Mouse (Mus musculus): ENCODE measurements around the gene Fitm2. TPM values are rescaled to one million over a fixed set of nuclear protein-coding genes. Genes with fewer than 3 reads are reported as not detected.

Fitm2 gene
- total RNA-seq (2014; fragmentation: Nextera tagmentation): 2.7 and 2.9 TPM in 2 replicates
- 5.4 and 6.0 TPM in 2 replicates for total RNA-seq (2017)

DNA sequence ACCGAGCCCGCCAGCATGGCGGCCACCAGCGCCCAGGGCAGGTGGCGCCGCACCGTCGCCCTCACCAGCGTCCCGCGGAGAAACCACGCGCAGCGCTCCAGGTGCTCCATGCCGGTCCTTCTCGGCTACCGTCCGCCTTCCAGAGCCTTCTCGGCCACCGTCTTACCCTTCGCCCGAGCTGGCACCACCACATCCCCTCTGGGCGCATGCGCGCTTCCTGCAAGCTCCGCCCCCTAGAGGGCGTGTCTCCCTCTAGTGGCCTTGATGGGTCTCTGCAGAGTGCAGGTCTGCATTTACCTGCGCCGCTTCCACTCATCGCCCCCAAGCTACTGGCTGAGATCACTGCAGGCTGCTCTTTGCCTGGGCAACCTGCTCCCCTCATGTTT lies at the start of gene Fitm2:
TSS of gene Fitm2 (minus strand) at position 164 of the 386 bp plus-strand sequence.
- peak; percentile 91 for ATAC-seq (replicated peaks; ENCODE audit: poor library complexity, severe bottlenecking)

DNA sequence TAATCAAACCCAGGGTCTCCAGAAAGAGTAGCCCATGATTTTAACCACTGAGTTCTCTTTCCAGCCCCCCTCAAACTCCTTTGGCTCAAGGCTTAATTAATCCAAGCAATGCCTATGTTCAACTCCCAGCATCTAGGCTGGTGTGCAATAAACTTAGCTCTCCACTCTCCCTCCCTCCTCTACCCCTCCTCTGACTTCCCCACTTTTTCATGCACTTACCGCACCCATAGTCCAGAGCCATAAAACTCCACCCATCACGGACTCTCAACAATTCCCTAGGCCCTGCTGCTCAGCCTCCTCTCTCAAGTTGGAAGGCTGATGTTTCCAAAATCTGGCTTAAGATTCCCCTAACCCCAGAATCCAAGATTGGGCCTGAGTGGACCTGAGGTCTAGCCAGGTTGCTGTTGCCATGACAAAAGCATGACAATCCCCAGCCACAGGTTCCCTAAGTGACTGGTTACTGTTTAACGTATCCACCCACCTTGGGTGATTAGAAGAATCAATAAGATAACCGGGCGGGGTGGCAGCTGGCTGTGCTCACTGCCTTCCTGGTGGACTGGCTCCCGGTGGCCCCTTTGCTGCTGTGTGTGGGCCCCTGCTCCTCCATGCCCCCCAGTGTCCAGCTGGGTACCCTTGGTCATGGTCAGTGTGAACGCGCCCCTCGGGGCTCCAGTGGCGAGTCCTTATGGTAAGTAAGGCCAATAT lies 34.0 kb upstream of the Fitm2 start, which contains the start of gene Hnf4a:
TSS of gene Hnf4a (plus strand) at position 509 of the 705 bp plus-strand sequence.
- ATAC-seq (replicated peaks; ENCODE audit: poor library complexity, severe bottlenecking): no peak

DNA sequence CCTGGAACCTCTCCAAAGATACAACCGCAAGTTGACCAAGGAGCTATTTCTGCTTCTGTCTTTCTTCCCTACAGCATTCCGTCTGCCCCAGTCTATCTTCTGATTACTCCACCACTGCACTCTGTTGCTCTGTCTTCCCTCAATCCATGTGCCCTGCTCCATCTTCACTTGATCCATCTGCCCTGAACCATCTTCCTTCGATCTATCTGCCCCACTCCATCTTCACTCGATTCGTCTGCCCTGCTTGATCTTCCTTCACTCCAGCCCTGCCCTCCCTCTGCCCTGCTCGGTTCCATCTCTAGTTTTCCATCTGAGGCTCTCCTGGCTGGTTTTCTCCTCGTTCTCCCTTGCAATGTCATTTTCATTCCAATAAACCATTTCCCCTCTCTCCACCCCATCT lies 30.8 kb upstream of the Fitm2 start:
- ATAC-seq (replicated peaks; ENCODE audit: poor library complexity, severe bottlenecking): no peak

- no peak for ATAC-seq (replicated peaks; ENCODE audit: poor library complexity, severe bottlenecking)
Measured at GRCm38 (mm10) chr2:163502219-163502618, 29.8 kb upstream of the Fitm2 start.

DNA sequence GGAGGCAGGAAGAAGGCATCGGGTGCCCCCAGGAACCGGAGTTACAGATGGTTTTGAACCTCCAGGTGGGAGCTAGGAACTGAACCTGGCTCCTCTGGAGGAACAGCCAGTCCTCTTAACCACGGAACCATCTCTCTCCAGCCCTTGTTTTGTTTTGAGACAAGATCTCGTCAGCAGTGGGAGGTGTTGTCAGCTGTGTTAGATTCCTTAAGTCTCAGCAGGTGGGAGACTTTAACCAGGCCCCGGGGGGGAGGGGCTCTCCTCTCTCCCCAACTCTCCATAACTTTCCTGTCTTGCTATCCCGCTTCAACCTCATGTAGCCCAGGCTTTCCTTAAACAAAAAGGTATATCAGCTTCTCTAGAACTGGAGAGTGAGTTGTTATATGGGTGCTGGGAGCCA lies 22.0 kb upstream of the Fitm2 start:
- ATAC-seq (replicated peaks; ENCODE audit: poor library complexity, severe bottlenecking): no peak

DNA sequence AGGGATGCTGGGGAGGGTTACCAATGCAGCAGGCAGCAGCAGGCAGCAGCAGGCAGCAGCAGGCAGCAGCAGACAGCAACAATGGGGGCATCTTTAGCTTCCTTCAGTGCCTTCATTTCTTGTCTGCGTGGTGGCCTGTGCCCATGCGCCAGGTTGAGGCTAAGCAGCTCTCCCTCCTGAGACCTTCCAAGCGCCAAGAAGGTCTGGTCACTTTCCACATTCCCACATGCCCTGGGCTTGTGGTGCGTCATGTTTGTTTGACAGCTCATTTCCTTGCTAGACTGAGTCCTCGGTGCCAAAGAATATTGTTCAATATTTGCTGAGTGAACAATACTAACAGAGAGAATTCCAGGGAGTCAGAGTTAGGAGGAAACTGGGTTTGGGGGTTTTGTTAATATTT lies 21.5 kb upstream of the Fitm2 start:
- ATAC-seq (replicated peaks; ENCODE audit: poor library complexity, severe bottlenecking): no peak

GRCm38 (mm10) chr2:163493031-163493430 lies 20.6 kb upstream of the Fitm2 start:
- ATAC-seq (replicated peaks; ENCODE audit: poor library complexity, severe bottlenecking): no peak

DNA sequence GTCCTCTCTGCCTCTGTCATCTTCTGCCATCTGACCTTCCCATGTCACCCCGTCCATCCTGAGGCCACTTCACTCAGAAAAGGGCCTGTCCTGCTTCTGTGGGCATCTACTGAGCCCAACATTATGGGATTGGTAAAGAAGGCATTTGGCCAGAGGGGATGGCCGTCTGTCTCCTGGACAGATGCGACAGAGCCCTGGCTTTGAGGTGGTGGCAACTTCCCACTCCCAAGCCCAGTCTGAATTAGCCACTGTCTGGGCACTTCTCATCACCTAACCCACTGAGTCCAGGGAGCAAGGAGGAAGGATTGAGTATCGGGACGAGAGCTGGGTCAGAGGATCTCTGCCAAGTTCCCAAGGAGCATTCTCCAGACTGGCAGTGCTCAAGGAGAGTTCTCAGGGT lies 19.6 kb upstream of the Fitm2 start, which contains the start of gene R3hdml:
TSS of gene R3hdml (plus strand) at position 301 of the 400 bp plus-strand sequence.
- ATAC-seq (replicated peaks; ENCODE audit: poor library complexity, severe bottlenecking): no peak

- no peak for ATAC-seq (replicated peaks; ENCODE audit: poor library complexity, severe bottlenecking)
Measured at GRCm38 (mm10) chr2:163491351-163491750, 18.9 kb upstream of the Fitm2 start.

DNA sequence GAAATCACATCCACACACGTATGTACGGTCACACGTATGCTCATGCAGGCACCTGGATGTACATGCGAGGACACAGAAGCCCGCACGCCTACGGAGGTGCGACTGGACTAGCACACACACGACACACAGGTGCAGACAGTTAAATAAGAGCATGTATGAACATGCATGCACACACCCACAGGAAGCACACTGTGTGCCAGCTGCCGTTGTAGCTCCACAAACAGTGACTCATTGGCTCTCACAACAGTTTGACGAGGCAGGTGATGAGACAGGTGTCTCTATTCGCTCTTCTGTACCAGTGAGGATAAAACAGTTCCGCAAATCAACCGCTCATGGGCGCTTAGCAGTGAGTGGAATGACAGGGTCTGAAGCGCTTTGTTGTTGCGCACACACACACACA lies 18.2 kb upstream of the Fitm2 start:
- ATAC-seq (replicated peaks; ENCODE audit: poor library complexity, severe bottlenecking): no peak

- no peak for ATAC-seq (replicated peaks; ENCODE audit: poor library complexity, severe bottlenecking)
Measured at GRCm38 (mm10) chr2:163489725-163490291, 17.4 kb upstream of the Fitm2 start.

DNA sequence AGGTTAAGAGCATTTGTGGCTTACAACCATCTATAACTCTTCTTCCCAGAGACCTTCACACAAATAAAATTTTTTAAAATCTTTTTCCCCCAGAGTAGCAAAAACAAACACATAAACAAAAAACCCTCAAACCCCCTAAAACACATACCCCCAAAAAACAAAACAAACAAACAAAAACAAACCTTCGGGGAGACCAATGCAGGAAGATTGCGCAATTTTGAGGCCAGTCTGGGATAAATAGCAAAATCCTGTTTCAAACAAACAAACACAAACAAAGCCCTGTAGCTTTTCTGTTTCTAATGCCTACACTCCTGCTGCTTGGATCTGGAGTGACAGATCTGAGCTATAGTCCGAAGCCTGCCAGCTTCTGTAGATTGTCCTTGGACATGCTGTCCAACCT lies 14.9 kb upstream of the Fitm2 start:
- ATAC-seq (replicated peaks; ENCODE audit: poor library complexity, severe bottlenecking): no peak

DNA sequence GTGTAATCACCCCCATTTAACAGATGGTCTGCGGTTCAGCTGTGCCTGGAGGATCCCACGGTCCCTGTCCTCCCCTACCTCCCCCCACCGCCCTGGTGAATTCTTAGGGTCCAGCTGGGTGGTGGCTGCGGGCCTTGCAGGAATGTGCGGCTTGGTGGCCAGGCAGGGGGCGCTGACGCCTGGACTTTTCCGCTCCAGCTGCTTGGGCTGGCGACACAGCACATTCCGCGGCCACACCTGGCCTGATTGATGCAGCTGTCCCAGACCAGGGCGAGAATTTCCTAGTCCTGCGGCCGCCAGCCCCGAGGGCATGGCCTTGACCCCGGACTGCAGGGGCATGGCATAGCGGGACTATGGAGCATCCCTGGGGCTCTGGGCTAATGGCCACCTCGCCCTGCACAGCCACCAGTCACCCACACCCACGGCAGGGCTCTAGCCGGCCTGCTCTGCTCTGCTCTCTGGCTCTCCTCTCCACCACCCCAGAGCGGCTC lies 9.2 kb upstream of the Fitm2 start:
- peak; percentile 25; the same call in 1 of the 2 replicates for ATAC-seq (replicated peaks; ENCODE audit: poor library complexity, severe bottlenecking)

DNA sequence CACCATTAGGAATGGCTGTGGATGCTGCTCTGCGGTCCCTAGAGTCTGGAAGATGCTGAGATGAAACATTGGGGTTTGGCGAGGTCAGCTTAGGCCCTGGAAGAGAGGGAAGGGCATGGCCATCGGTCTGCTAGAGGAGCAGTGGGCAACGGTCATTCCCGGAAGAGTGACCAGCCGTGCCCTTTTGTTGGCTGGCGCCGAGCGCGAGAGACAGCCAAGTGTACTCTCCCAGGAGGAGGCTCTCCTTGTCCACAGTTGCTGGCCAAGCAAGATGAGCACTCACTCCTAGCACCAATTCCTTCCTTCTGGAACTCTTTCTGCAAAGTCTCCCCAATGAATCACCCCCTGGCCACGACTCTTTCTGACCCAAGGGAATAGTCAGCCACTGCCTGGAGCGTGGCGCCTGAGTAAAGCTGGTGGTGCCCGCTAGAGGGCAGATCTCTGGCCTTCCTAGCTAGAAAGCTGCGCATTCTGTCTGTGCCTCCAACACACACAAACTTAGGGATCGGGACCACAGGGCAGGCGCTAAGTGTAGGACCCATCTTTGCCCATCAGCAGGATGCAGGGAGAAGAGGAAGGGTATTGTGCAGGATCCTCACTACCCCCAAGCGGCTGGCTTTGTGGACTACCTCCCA lies 7.9 kb upstream of the Fitm2 start:
- ATAC-seq (replicated peaks; ENCODE audit: poor library complexity, severe bottlenecking): peak; percentile 37; the same call in 1 of the 2 replicates

DNA sequence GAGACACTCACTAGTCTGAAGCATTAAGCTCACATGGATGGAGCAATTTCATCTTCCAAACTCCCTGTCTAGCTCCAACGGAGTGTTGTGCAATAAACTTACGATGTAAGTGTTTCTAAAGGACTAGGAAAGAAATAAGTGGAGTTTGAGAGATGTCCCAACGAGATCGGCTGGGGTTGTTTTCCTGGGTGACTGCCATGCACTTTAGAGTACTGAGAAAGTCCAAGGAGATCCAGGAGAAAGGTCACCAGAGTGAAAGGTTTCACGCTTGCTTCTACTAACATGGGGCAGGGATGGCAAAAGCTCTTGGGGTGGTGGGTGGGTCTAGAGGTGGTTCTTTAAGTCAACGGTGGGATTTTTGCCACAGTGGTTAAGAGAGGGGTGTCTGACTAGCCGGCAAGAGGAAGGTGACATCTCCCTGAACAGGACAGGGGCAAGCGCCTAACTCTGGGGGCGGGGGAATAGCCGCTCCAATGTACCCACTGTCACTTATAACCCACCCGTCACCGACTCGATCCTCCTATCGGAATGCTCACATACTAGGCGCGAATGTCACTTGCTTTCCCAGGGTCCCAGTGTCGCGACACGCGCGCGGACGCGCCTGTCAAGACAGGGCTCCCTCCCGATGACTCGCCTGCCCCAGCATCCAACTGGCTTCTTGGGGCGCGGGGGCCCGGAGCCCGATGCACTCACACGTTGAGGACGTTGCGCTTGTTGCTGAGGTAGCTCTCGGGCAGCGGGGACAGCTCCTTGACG lies 541 bp downstream of the Fitm2 start:
- peak; percentile 57 for ATAC-seq (replicated peaks; ENCODE audit: poor library complexity, severe bottlenecking)

- no peak for ATAC-seq (replicated peaks; ENCODE audit: poor library complexity, severe bottlenecking)
Measured at GRCm38 (mm10) chr2:163471136-163471535, 1.3 kb downstream of the Fitm2 start.

GRCm38 (mm10) chr2:163469711-163470110 lies 2.7 kb downstream of the Fitm2 start:
- no peak for ATAC-seq (replicated peaks; ENCODE audit: poor library complexity, severe bottlenecking)

GRCm38 (mm10) chr2:163468866-163469265 lies 3.6 kb downstream of the Fitm2 start:
- ATAC-seq (replicated peaks; ENCODE audit: poor library complexity, severe bottlenecking): no peak

DNA sequence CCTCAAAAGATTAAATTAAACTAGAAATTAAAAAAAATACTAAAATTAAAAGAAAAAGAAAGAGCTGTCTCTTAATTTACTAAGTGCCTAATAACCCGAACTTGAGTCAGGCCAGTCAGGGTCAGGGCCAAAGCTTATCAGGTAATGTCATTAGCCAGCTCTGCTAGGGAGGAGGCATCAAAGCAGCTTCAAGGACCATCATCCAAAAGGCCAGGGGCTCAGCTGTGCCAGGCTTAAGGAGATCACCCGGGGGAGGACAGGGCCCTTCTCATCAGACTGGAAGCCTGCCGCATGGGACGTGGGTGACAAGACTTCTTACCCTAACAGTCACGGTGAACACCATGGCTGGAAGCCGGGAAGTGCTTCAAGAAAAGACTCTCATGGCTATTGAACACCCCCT lies 4.8 kb downstream of the Fitm2 start:
- no peak for ATAC-seq (replicated peaks; ENCODE audit: poor library complexity, severe bottlenecking)

GRCm38 (mm10) chr2:163466771-163467170 lies 5.7 kb downstream of the Fitm2 start:
- ATAC-seq (replicated peaks; ENCODE audit: poor library complexity, severe bottlenecking): no peak

DNA sequence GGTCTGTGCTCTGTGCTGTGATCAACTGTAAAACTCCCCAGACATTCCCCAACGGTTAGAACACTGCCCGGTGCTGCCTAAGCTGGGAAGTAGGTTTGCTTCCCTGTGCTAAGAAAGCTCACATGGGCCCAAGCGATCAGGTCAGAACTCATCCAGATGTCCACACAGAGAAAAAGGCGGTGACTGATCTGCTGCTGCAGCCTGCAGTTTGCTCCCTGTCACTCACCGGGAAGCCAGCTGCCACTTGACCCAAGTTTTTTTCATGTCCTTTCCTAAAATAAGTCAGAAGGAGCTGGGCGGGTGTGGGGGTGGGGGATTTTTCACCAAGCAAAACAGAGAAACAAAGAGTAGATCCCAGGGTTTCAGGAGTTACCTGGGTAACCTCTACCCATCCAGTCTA lies 7.9 kb downstream of the Fitm2 start:
- no peak for ATAC-seq (replicated peaks; ENCODE audit: poor library complexity, severe bottlenecking)

All from granulocyte monocyte progenitor cell, adult 5-6 weeks (primary cell).